Mouse (Mus musculus): ENCODE data around the gene Igtp.

The Igtp gene

DNA sequence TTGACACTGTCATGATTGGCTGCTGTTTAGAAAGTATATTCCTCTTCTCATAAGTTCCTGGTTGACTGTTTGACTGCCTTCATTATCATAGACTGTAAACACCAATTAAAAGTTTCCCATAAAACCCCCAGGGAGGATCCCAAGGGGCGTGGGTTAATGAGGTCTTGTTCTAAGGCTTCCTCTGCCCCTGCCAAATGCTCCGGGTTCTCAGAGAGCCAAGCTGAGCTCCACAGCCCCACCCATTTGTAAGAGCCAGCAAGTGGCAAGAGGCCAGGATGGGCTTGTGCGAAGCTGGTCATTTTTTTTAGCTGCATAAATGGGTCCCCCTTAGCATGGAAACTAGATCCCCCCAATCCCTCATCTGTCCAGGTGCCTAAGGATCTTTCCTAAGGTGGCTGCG is 47.9 kb downstream of the Igtp start:
- in situ Hi-C loops (cut with MboI; ENCODE audit: low pct_unique_long_range_greater_than_20kb in 1 of 2, low sequenced_read_pairs in 2 of 2, unreplicated experiment in 1 of 2) = no loop called here

DNA sequence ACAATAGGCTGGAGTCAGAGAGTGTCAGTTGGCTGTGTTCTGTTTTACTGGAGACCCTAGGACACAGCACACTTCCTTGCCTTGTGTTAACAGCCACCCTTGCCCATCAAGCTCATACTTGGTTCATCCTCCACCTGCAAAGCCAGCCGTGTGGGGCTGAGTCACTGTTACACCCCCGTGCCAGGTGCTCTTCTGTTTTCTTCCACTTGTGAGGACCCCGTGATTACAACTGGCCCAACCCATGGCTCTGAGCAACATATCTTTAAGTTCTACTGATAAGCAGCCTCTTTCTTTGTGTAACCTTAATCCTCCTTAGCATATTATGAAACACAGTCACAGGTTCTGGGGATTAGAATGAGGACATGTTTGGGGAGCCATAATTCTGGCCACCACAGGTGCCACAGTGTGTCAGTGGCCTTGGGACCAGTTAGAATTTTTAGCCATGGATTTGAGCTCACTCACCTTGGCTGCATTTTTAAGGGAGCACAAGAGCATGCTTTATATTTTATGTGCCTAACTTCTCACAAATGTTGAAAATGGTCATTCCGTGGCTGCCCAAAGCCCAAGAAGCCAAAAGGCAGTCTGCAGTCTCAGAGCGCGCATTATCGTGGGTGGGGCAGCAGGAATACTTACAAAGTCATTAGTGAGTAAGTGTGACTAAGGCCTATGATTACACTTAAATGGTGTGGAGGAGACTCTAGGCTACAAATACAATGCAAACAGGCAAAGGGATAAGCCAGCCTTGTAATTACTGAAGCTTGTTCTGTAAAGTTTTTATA is 50.0 kb downstream of the Igtp start:
- in situ Hi-C loops (cut with MboI; ENCODE audit: low pct_unique_long_range_greater_than_20kb in 1 of 2, low sequenced_read_pairs in 2 of 2, unreplicated experiment in 1 of 2) = no loop called here

- in situ Hi-C loops (cut with MboI; ENCODE audit: low pct_unique_long_range_greater_than_20kb in 1 of 2, low sequenced_read_pairs in 2 of 2, unreplicated experiment in 1 of 2) = no loop called here
These were observed 51.2 kb downstream of the Igtp start for GRCm38 (mm10) chr11:58250550-58250949.

GRCm38 (mm10) chr11:58254411-58254810 is 55.1 kb downstream of the Igtp start:
- in situ Hi-C loops (cut with MboI; ENCODE audit: low pct_unique_long_range_greater_than_20kb in 1 of 2, low sequenced_read_pairs in 2 of 2, unreplicated experiment in 1 of 2) = no loop called here

Data from mouse embryonic stem cell (cell line).